Mouse (Mus musculus) neural tube, embryonic 10.5 days (tissue): ENCODE data around the gene Gm7168.
"Not testable (repeated sequence)": the region's sequence is repeated elsewhere in the genome, so short reads cannot be mapped to it uniquely, and the experiment has no call there.

ENCODE experiments used
- DNase-seq: peaks from one replicate; pipeline ENCODE4 v3.0.0-alpha.2; 2017; ENCODE audit warnings: low spot score; ENCODE audit errors: extremely low spot score

Gm7168 gene

GRCm38 (mm10) chr17:13948073-13948472, at the start of gene Gm7168:
Gene Gm7168 (plus strand): TSS chr17:13948373.
- DNase-seq = not testable (repeated sequence)

- no peak for DNase-seq
Measured at GRCm38 (mm10) chr17:13898838-13899237, 49.3 kb upstream of the Gm7168 start.

- no peak for DNase-seq
Measured at GRCm38 (mm10) chr17:13899241-13899640, 48.9 kb upstream of the Gm7168 start.

GRCm38 (mm10) chr17:13903793-13904192, 44.4 kb upstream of the Gm7168 start:
- no peak for DNase-seq

GRCm38 (mm10) chr17:13907082-13907481, 41.1 kb upstream of the Gm7168 start:
- no peak for DNase-seq

- no peak for DNase-seq
Measured at GRCm38 (mm10) chr17:13907681-13908080, 40.5 kb upstream of the Gm7168 start.

GRCm38 (mm10) chr17:13913951-13914350, 34.2 kb upstream of the Gm7168 start:
- DNase-seq = no peak

GRCm38 (mm10) chr17:13914531-13914930, 33.6 kb upstream of the Gm7168 start:
- no peak for DNase-seq

GRCm38 (mm10) chr17:13920771-13921170, 27.4 kb upstream of the Gm7168 start:
- no peak for DNase-seq

GRCm38 (mm10) chr17:13923418-13923817, 24.8 kb upstream of the Gm7168 start:
- no peak for DNase-seq

GRCm38 (mm10) chr17:13924588-13924987, 23.6 kb upstream of the Gm7168 start:
- DNase-seq = no peak

- DNase-seq = no peak
Measured at GRCm38 (mm10) chr17:13925931-13926330, 22.2 kb upstream of the Gm7168 start.

GRCm38 (mm10) chr17:13930421-13930820, 17.8 kb upstream of the Gm7168 start:
- DNase-seq = no peak

- DNase-seq = not testable (repeated sequence)
Measured at GRCm38 (mm10) chr17:13935364-13935763, 12.8 kb upstream of the Gm7168 start.

GRCm38 (mm10) chr17:13937787-13938186, 10.4 kb upstream of the Gm7168 start:
- no peak for DNase-seq

GRCm38 (mm10) chr17:13938652-13939051, 9.5 kb upstream of the Gm7168 start:
- no peak for DNase-seq

- DNase-seq = not testable (repeated sequence)
Measured at GRCm38 (mm10) chr17:13939231-13939630, 8.9 kb upstream of the Gm7168 start.

- DNase-seq = no peak
Measured at GRCm38 (mm10) chr17:13940487-13940886, 7.7 kb upstream of the Gm7168 start.

- DNase-seq = not testable (repeated sequence)
Measured at GRCm38 (mm10) chr17:13951570-13951969, 3.4 kb downstream of the Gm7168 start.

- not testable (repeated sequence) for DNase-seq
Measured at GRCm38 (mm10) chr17:13958129-13958528, 10.0 kb downstream of the Gm7168 start.

- not testable (repeated sequence) for DNase-seq
Measured at GRCm38 (mm10) chr17:13962245-13962644, 14.1 kb downstream of the Gm7168 start.

GRCm38 (mm10) chr17:13965048-13965447, 16.9 kb downstream of the Gm7168 start:
- not testable (repeated sequence) for DNase-seq

GRCm38 (mm10) chr17:13969917-13970316, 21.7 kb downstream of the Gm7168 start:
- not testable (repeated sequence) for DNase-seq

- DNase-seq = not testable (repeated sequence)
Measured at GRCm38 (mm10) chr17:13970796-13971195, 22.6 kb downstream of the Gm7168 start.
